Mouse (Mus musculus) myocyte (in vitro differentiated cells): ENCODE data around the gene Cd2ap. TPM values are rescaled to one million over a fixed set of nuclear protein-coding genes. Genes with fewer than 3 reads are reported as not detected.
A peak's percentile ranks its signal among the peaks of the same experiment; 100 is the strongest.

ENCODE experiments used
- H3K27me3 ChIP-seq: one replicate; pipeline ENCODE4 v1.6.1; 2011; ENCODE audit not compliant: control insufficient read depth, insufficient read depth, insufficient read length
- H3K36me3 ChIP-seq: one replicate; pipeline ENCODE4 v1.6.1; 2011; ENCODE audit not compliant: control insufficient read depth, insufficient read depth
- H3K4me2 ChIP-seq: one replicate; pipeline ENCODE4 v1.6.1; 2011; ENCODE audit warnings: low read depth, control low read depth
- H3K4me3 ChIP-seq: one replicate; pipeline ENCODE4 v1.5.1; 2011; ENCODE audit warnings: mild to moderate bottlenecking, control low read depth, moderate library complexity
- H3K79me2 ChIP-seq: one replicate; pipeline ENCODE4 v1.6.1; 2011; ENCODE audit not compliant: control insufficient read depth, insufficient read depth
- H3ac ChIP-seq: one replicate; pipeline ENCODE4 v1.6.1; 2011; ENCODE audit not compliant: control insufficient read depth, insufficient read length
- CEBPB ChIP-seq: IDR thresholded peaks from 2 replicates; pipeline ENCODE4 v1.6.1; 2011; ENCODE audit warnings: mild to moderate bottlenecking, moderate library complexity; ENCODE audit not compliant: poor library complexity, insufficient read depth, severe bottlenecking
- E2F4 ChIP-seq: IDR thresholded peaks from one replicate; pipeline ENCODE4 v1.6.1; 2011; ENCODE audit warnings: mild to moderate bottlenecking, control low read depth, moderate library complexity; ENCODE audit not compliant: insufficient read depth
- MAX ChIP-seq: IDR thresholded peaks from one replicate; pipeline ENCODE4 v1.6.1; 2011; ENCODE audit warnings: low read depth, mild to moderate bottlenecking, control low read depth
- MYOD1 ChIP-seq, 3 experiments: IDR thresholded peaks; one replicate each; pipeline ENCODE4 v1.6.1; 2011; ENCODE audit warnings: control low read depth in 2 of 3, low read depth in 2 of 3, mild to moderate bottlenecking in 2 of 3, moderate library complexity in 1 of 3; ENCODE audit not compliant: insufficient read length in 2 of 3, control insufficient read depth in 1 of 3
- MYOG ChIP-seq, 3 experiments: IDR thresholded peaks; one replicate each; pipeline ENCODE4 v1.6.1; 2011; ENCODE audit warnings: control low read depth in 2 of 3, low read depth in 2 of 3, mild to moderate bottlenecking in 2 of 3; ENCODE audit not compliant: insufficient read length in 2 of 3, control insufficient read depth in 1 of 3, insufficient read depth in 1 of 3
- POLR2A ChIP-seq: IDR thresholded peaks from one replicate; pipeline ENCODE4 v1.6.1; 2011; ENCODE audit warnings: low read depth, mild to moderate bottlenecking, control low read depth, moderate library complexity; ENCODE audit not compliant: insufficient read length
- POLR2AphosphoS2 ChIP-seq: IDR thresholded peaks from one replicate; pipeline ENCODE4 v1.6.1; 2011; ENCODE audit warnings: low read depth, control low read depth; ENCODE audit not compliant: insufficient read length
- REST ChIP-seq: IDR thresholded peaks from one replicate; pipeline ENCODE4 v1.6.1; 2011; ENCODE audit warnings: mild to moderate bottlenecking, control low read depth, moderate library complexity; ENCODE audit not compliant: insufficient read depth, insufficient read length
- SRF ChIP-seq: IDR thresholded peaks from one replicate; pipeline ENCODE4 v1.6.1; 2011; ENCODE audit warnings: low read depth; ENCODE audit not compliant: control insufficient read depth, insufficient read length
- TCF12 ChIP-seq: IDR thresholded peaks from one replicate; pipeline ENCODE4 v1.6.1; 2011; ENCODE audit warnings: mild to moderate bottlenecking, control low read depth; ENCODE audit not compliant: poor library complexity, insufficient read depth, severe bottlenecking
- TCF3 ChIP-seq: IDR thresholded peaks from one replicate; pipeline ENCODE4 v1.6.1; 2011; ENCODE audit warnings: low read depth, control low read depth; ENCODE audit not compliant: insufficient read length
- USF1 ChIP-seq: IDR thresholded peaks from one replicate; pipeline ENCODE4 v1.6.1; 2011; ENCODE audit warnings: low read depth, mild to moderate bottlenecking, control low read depth, moderate library complexity
- polyA plus RNA-seq: library from polyadenylated mRNA; unstranded; fragments of >200 nt; fragmentation: generic; extraction: Trizol; gene quantifications from one replicate; pipeline ENCODE4 v1.2.1, GENCODE M21; 2012; ENCODE audit warnings: missing spikeins

The Cd2ap gene
- polyA plus RNA-seq, 1 experiment = 2.3 TPM

GRCm38 (mm10) chr17:42788686-42789453 lies 87.6 kb downstream of the Cd2ap start:
- H3ac ChIP-seq = no peak overlapping the region
- H3K4me2 ChIP-seq = no peak overlapping the region
- H3K27me3 ChIP-seq = no peaks in the 10 kb centered on the region
- H3K36me3 ChIP-seq = peaks cover 2% of the 10 kb centered on the region
- H3K79me2 ChIP-seq = no peaks in the 10 kb centered on the region
- H3K4me3 ChIP-seq = no peak overlapping the region
- TF ChIP-seq MYOD1 (IDR thresholded peaks at IDR 0.05; ENCODE audit: control insufficient read depth in 1 of 3, insufficient read length in 2 of 3, low read depth in 2 of 3) (peak in 1 of 3 experiments; percentile 12), MYOG (IDR thresholded peaks at IDR 0.05; ENCODE audit: control insufficient read depth in 1 of 3, insufficient read depth in 1 of 3, insufficient read length in 2 of 3, low read depth in 2 of 3) (peak in 1 of 3 experiments; percentile 16), E2F4 (no peak)

DNA sequence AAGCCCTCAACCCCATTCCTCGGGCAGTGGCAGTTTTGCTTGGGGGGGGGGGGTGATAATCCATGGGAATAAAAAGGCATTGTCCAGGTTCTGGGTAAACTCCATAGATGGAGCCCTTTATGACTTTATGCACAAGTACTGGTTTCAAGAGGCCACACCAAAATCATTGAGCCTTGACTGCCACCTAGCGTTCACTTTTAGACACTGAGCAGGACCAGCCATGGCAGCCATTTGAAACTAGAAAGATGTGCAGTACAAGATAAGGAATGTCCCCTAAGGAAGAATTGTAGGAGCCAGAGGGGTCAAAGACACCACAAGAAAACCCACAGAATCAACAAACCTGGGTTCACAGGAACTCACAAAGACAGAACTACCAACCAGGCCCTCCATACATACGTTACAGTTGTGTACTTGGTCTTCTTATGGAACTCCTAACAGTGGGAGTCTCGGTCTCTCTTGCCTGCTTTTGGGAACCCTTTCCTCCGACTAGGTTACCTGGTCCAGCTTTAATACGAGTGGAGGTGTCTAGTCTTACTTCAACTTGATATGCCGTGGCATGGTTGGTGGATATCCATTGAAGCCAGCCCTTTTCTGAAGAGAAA lies 94.2 kb downstream of the Cd2ap start:
- H3K36me3 ChIP-seq = no peaks in the 10 kb centered on the region
- no peak overlapping the region for H3K4me2 ChIP-seq

GRCm38 (mm10) chr17:42753791-42754190 lies 122.7 kb downstream of the Cd2ap start:
- Histone ChIP-seq H3K27me3 (no peaks in the 10 kb centered on the region), H3K36me3 (no peaks in the 10 kb centered on the region), H3K4me2 (no peak overlapping the region), H3K79me2 (no peaks in the 10 kb centered on the region), H3ac (no peak overlapping the region), H3K4me3 (no peak overlapping the region)
- TF ChIP-seq TCF3 = no peak
- no peak for TF ChIP-seq CEBPB
- no peak for TF ChIP-seq MYOD1 (IDR thresholded peaks at IDR 0.05; ENCODE audit: control insufficient read depth in 1 of 3, insufficient read length in 2 of 3, low read depth in 2 of 3)
- no peak for TF ChIP-seq REST
- TF ChIP-seq TCF12 = no peak

More for the DNA sequence above, 94.2 kb downstream of the Cd2ap start:
- Histone ChIP-seq H3K4me3 (no peak overlapping the region), H3K27me3 (no peaks in the 10 kb centered on the region), H3ac (no peak overlapping the region), H3K79me2 (no peaks in the 10 kb centered on the region)
- no peak for TF ChIP-seq USF1
- no peak for TF ChIP-seq TCF3
- no peak for TF ChIP-seq REST
- TF ChIP-seq MYOD1 (IDR thresholded peaks at IDR 0.05; ENCODE audit: control insufficient read depth in 1 of 3, insufficient read length in 2 of 3, low read depth in 2 of 3) = no peak
- no peak for TF ChIP-seq POLR2AphosphoS2
- no peak for TF ChIP-seq E2F4
- TF ChIP-seq SRF = no peak
- no peak for TF ChIP-seq POLR2A
- no peak for TF ChIP-seq CEBPB
- TF ChIP-seq MYOG (IDR thresholded peaks at IDR 0.05; ENCODE audit: control insufficient read depth in 1 of 3, insufficient read depth in 1 of 3, insufficient read length in 2 of 3, low read depth in 2 of 3) = no peak
- TF ChIP-seq TCF12 = no peak
- no peak for TF ChIP-seq MAX

DNA sequence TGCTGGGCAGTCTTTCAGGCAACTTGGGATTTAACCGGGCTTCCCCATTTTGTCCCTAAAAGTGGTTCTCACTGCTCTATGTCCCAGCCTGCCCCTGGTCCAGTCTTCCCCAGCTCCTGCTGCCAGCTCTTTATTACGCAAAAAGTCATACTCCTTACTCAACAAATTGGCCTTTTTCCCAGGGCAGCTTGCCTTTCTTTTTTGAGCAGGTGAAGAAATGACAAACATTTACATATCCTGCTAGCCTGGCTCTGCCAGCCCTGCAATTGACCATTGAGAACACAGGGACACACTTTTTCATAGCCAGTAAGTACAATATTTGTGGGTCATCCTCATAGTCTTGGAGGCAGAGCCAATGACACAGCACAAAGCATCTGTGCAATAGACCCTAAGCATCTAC lies 124.3 kb downstream of the Cd2ap start:
- H3K79me2 ChIP-seq = no peaks in the 10 kb centered on the region

More for the DNA sequence above, 124.3 kb downstream of the Cd2ap start:
- H3K4me3 ChIP-seq = no peak overlapping the region
- H3K36me3 ChIP-seq = no peaks in the 10 kb centered on the region
- H3K27me3 ChIP-seq = no peaks in the 10 kb centered on the region
- TF ChIP-seq TCF3 (no peak), TCF12 (no peak), USF1 (no peak), MAX (no peak), POLR2A (no peak), MYOG (IDR thresholded peaks at IDR 0.05; ENCODE audit: control insufficient read depth in 1 of 3, insufficient read depth in 1 of 3, insufficient read length in 2 of 3, low read depth in 2 of 3) (no peak), POLR2AphosphoS2 (no peak), E2F4 (no peak), MYOD1 (IDR thresholded peaks at IDR 0.05; ENCODE audit: control insufficient read depth in 1 of 3, insufficient read length in 2 of 3, low read depth in 2 of 3) (no peak), REST (no peak), SRF (no peak), CEBPB (no peak)
- H3ac ChIP-seq = no peak overlapping the region
- no peak overlapping the region for H3K4me2 ChIP-seq
